Mouse (Mus musculus) heart, embryonic 16.5 days (tissue): Measurements from ENCODE around the gene Gm9821. TPM values are rescaled to one million over a fixed set of nuclear protein-coding genes. Genes with fewer than 3 reads are reported as not detected.
A peak's percentile ranks its signal among the peaks of the same experiment; 100 is the strongest.

Experiments used
- ATAC-seq: fragments of 200-750 bp; cut with Nextera tagmentation; replicated peaks from 2 replicates; pipeline ENCODE4 v1.8.0; 2017; ENCODE audit warnings: moderate number of reproducible peaks; ENCODE audit not compliant: insufficient read depth, low FRiP score; ENCODE audit errors: extremely low read depth
- H3K27ac ChIP-seq: fragments of 300-500 bp; sonication (generic); 2 replicates; pipeline ENCODE4 v1.5.1; 2014; ENCODE audit warnings: mild to moderate bottlenecking, low read length, control low read depth, moderate library complexity
- H3K27me3 ChIP-seq: fragments of 300-500 bp; sonication (generic); 2 replicates; pipeline ENCODE4 v1.6.1; 2014; ENCODE audit warnings: low read length, mixed read lengths; ENCODE audit not compliant: control insufficient read depth, insufficient read depth
- H3K36me3 ChIP-seq: fragments of 300-500 bp; sonication (generic); 2 replicates; pipeline ENCODE4 v1.6.1; 2014; ENCODE audit not compliant: control insufficient read depth, insufficient read depth
- H3K4me1 ChIP-seq: fragments of 300-500 bp; sonication (generic); 2 replicates; pipeline ENCODE4 v1.6.1; 2014; ENCODE audit warnings: low read length, mixed read lengths; ENCODE audit not compliant: control insufficient read depth, insufficient read depth
- H3K4me2 ChIP-seq: fragments of 300-500 bp; sonication (generic); 2 replicates; pipeline ENCODE4 v1.6.1; 2014; ENCODE audit warnings: low read depth, mild to moderate bottlenecking, control low read depth, low read length
- H3K4me3 ChIP-seq: fragments of 300-500 bp; sonication (generic); 2 replicates; pipeline ENCODE4 v1.5.1; 2014; ENCODE audit warnings: mild to moderate bottlenecking, control low read depth, low read length
- H3K9ac ChIP-seq: fragments of 300-500 bp; sonication (generic); 2 replicates; pipeline ENCODE4 v1.6.1; 2014; ENCODE audit warnings: low read length, control low read depth
- H3K9me3 ChIP-seq: fragments of 300-500 bp; sonication (generic); replicated peaks from 2 replicates; pipeline ENCODE4 v1.6.1; 2016; ENCODE audit warnings: low read length; ENCODE audit not compliant: control insufficient read depth
- WGBS: fragments of 180-500 bp; shearing (Covaris S2); extraction: QIAGEN DNeasy Blood & Tissue Kit; methylation state at CpG from one replicate; pipeline ENCODE4 v1.1.7; 2014; 5-methylcytosine and 5-hydroxymethylcytosine counted together
- polyA plus RNA-seq: library from polyadenylated mRNA; unstranded; fragments of >200 nt; fragmentation: Nextera tagmentation; extraction: Ambion mirVana; gene quantifications from 2 replicates; pipeline ENCODE4 v1.2.1, GENCODE M21; 2015

Gm9821 gene
- polyA plus RNA-seq, 1 experiment from 2014 or later = 2.1 TPM

- H3K27ac ChIP-seq = no peak overlapping the region
- H3K4me1 ChIP-seq = peaks cover 2% of the 10 kb centered on the region
- no peak overlapping the region for H3K9ac ChIP-seq
- H3K36me3 ChIP-seq = peaks cover 62% of the 10 kb centered on the region
- no peak overlapping the region for H3K4me3 ChIP-seq
- H3K4me2 ChIP-seq = no peak overlapping the region
- no peaks in the 10 kb centered on the region for H3K27me3 ChIP-seq
- WGBS = 83% methylated on average over 15 of the region's 15 CpGs
- no peak for ATAC-seq
- H3K9me3 ChIP-seq = no peaks in the 10 kb centered on the region
Measured at GRCm38 (mm10) chr2:91939303-91939935, 6.1 kb upstream of the Gm9821 start.

- Histone ChIP-seq H3K27me3 (no peaks in the 10 kb centered on the region), H3K4me3 (no peak overlapping the region), H3K9me3 (no peaks in the 10 kb centered on the region), H3K36me3 (peaks cover 42% of the 10 kb centered on the region), H3K4me2 (no peak overlapping the region), H3K9ac (no peak overlapping the region), H3K27ac (no peak overlapping the region), H3K4me1 (peaks cover 25% of the 10 kb centered on the region)
- no peak for ATAC-seq
- WGBS = 59% methylated on average over 6 of the region's 6 CpGs
Measured at GRCm38 (mm10) chr2:91942356-91942755, 3.1 kb upstream of the Gm9821 start.

- H3K36me3 ChIP-seq = peaks cover 22% of the 10 kb centered on the region
- peak overlapping the region; percentile 47; the same call in 1 of the 2 replicates for H3K9ac ChIP-seq
- H3K27me3 ChIP-seq = no peaks in the 10 kb centered on the region
- H3K4me2 ChIP-seq = no peak overlapping the region
- 38% methylated on average over 13 of the region's 13 CpGs for WGBS
- H3K4me3 ChIP-seq = no peak overlapping the region
- no peaks in the 10 kb centered on the region for H3K9me3 ChIP-seq
- ATAC-seq = peak; percentile 53
- peaks cover 45% of the 10 kb centered on the region for H3K4me1 ChIP-seq
- peak overlapping the region; percentile 21; the same call in 1 of the 2 replicates for H3K27ac ChIP-seq
Measured at GRCm38 (mm10) chr2:91944170-91944950, 1.1 kb upstream of the Gm9821 start.

- H3K9ac ChIP-seq = peak overlapping the region; percentile 52
- peak overlapping the region; percentile 37 for H3K27ac ChIP-seq
- ATAC-seq = no peak
- H3K27me3 ChIP-seq = no peaks in the 10 kb centered on the region
- H3K9me3 ChIP-seq = no peaks in the 10 kb centered on the region
- H3K36me3 ChIP-seq = peaks cover 8% of the 10 kb centered on the region
- WGBS = 34% methylated on average over 6 of the region's 6 CpGs
- no peak overlapping the region for H3K4me3 ChIP-seq
- H3K4me1 ChIP-seq = peaks cover 60% of the 10 kb centered on the region
- H3K4me2 ChIP-seq = peak overlapping the region; percentile 81; the same call in 1 of the 2 replicates
Measured at GRCm38 (mm10) chr2:91946836-91947235, 1.3 kb downstream of the Gm9821 start.

GRCm38 (mm10) chr2:91947397-91948150 lies 2.1 kb downstream of the Gm9821 start:
- Histone ChIP-seq H3K4me3 (peak overlapping the region; percentile 8), H3K4me1 (peaks cover 60% of the 10 kb centered on the region), H3K9ac (peak overlapping the region; percentile 61), H3K4me2 (peak overlapping the region; percentile 81), H3K9me3 (no peaks in the 10 kb centered on the region), H3K27ac (peak overlapping the region; percentile 37), H3K27me3 (no peaks in the 10 kb centered on the region), H3K36me3 (peaks cover 4% of the 10 kb centered on the region)
- WGBS = 38% methylated on average over 11 of the region's 11 CpGs
- ATAC-seq = no peak

GRCm38 (mm10) chr2:91948151-91948509 lies 2.6 kb downstream of the Gm9821 start:
- Histone ChIP-seq H3K27me3 (no peaks in the 10 kb centered on the region), H3K4me1 (peaks cover 61% of the 10 kb centered on the region), H3K4me3 (peak overlapping the region; percentile 8), H3K36me3 (peaks cover 4% of the 10 kb centered on the region), H3K9me3 (no peaks in the 10 kb centered on the region), H3K4me2 (peak overlapping the region; percentile 81), H3K27ac (peak overlapping the region; percentile 37), H3K9ac (peak overlapping the region; percentile 61)
- no peak for ATAC-seq
- 64% methylated on average over 6 of the region's 6 CpGs for WGBS

- no peaks in the 10 kb centered on the region for H3K9me3 ChIP-seq
- H3K9ac ChIP-seq = peak overlapping the region; percentile 84
- H3K4me1 ChIP-seq = peaks cover 68% of the 10 kb centered on the region
- H3K27me3 ChIP-seq = no peaks in the 10 kb centered on the region
- H3K27ac ChIP-seq = peak overlapping the region; percentile 99
- H3K4me3 ChIP-seq = peak overlapping the region; percentile 56
- peak overlapping the region; percentile 81 for H3K4me2 ChIP-seq
- peaks cover 4% of the 10 kb centered on the region for H3K36me3 ChIP-seq
- 37% methylated on average over 3 of the region's 3 CpGs for WGBS
- ATAC-seq = no peak
Measured at GRCm38 (mm10) chr2:91948792-91949241, 3.3 kb downstream of the Gm9821 start.

- H3K36me3 ChIP-seq = peaks cover 4% of the 10 kb centered on the region
- H3K9me3 ChIP-seq = no peaks in the 10 kb centered on the region
- peak overlapping the region; percentile 81 for H3K4me2 ChIP-seq
- 40% methylated on average over 17 of the region's 17 CpGs for WGBS
- H3K27ac ChIP-seq = peak overlapping the region; percentile 99
- H3K27me3 ChIP-seq = no peaks in the 10 kb centered on the region
- H3K4me1 ChIP-seq = peaks cover 70% of the 10 kb centered on the region
- peak overlapping the region; percentile 84 for H3K9ac ChIP-seq
- peak overlapping the region; percentile 56 for H3K4me3 ChIP-seq
- ATAC-seq = peak; percentile 67
Measured at GRCm38 (mm10) chr2:91949411-91950274, 4.1 kb downstream of the Gm9821 start.
